Mouse (Mus musculus) megakaryocyte, embryonic 14.5 days (primary cell): Measurements from ENCODE around the gene Rspry1. TPM values are rescaled to one million over a fixed set of nuclear protein-coding genes. Genes with fewer than 3 reads are reported as not detected.

Experiments used
- H3K27me3 ChIP-seq: replicated peaks from 2 replicates; pipeline ENCODE3; 2012; ENCODE audit warnings: inconsistent platforms
- H3K36me3 ChIP-seq: replicated peaks from 2 replicates; pipeline ENCODE3; 2012; ENCODE audit warnings: low read length, inconsistent platforms, mixed read lengths
- H3K4me1 ChIP-seq: 2 replicates; pipeline ENCODE4 v1.6.1; 2012; ENCODE audit warnings: inconsistent platforms
- H3K4me3 ChIP-seq: replicated peaks from 2 replicates; pipeline ENCODE3; 2012; ENCODE audit warnings: moderate library complexity, mild to moderate bottlenecking, inconsistent platforms
- H3K9me3 ChIP-seq: 2 replicates; pipeline ENCODE4 v1.6.1; 2012; ENCODE audit warnings: inconsistent platforms
- FLI1 ChIP-seq: IDR thresholded peaks from 2 replicates; pipeline ENCODE4 v1.6.1; 2012; ENCODE audit warnings: low read length, inconsistent platforms, mixed read lengths
- GATA1 ChIP-seq: IDR thresholded peaks from 3 replicates; pipeline ENCODE4 v1.6.1; 2012; ENCODE audit warnings: mixed read lengths, low read length, inconsistent platforms, borderline replicate concordance
- polyA plus RNA-seq: library from polyadenylated mRNA; stranded (reverse); fragments of >175 nt; gene quantifications from 2 replicates; pipeline ENCODE4 v1.2.3, GENCODE M21; 2012; ENCODE audit warnings: low replicate concordance; ENCODE audit not compliant: insufficient read depth

The Rspry1 gene
- polyA plus RNA-seq, 1 experiment = 3.4 TPM

DNA sequence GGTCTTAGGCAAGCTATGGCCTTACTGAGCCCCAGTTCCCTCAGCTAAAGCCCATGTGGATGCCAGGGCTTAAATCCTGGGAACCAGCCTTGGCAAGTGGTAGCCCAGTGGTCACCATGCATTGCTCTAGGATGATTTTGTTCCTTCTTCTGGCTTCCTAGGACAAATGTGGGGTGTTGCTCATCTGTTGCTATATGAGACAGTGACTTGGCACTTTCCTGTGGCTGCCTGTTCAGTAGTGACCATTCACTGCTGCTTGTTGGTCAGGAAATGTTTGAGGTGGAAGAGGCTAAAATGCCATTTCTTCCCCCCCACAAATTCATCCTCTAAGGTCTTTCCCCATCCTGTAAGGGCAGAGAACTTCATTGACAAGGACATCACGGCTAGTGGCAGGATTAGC, 32.3 kb upstream of the Rspry1 start:
- Histone ChIP-seq H3K36me3 (peaks cover 28% of the 10 kb centered on the region), H3K27me3 (peaks cover 27% of the 10 kb centered on the region), H3K9me3 (no peaks in the 10 kb centered on the region), H3K4me1 (peaks cover 86% of the 10 kb centered on the region), H3K4me3 (peak overlapping the region; percentile 12)
- TF ChIP-seq GATA1 (no peak), FLI1 (no peak)

DNA sequence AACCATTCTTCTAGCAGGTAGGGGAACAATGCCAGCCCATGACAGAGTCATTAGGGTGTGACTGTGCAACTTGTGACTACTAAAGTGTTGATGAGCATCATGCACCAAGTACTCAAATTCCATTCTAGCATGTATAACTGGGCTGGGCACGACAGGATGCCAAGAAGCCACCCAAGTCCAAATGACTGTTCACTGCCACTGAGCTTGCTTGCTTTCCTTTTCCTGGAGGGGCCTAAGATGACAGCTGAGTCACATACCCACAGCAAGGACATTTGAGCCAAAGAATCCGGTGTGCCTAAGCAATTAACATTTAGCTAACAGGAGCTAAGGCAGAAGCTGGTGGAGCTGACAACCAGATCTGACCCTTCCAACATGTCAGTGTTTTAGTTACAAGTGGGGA, 29.8 kb upstream of the Rspry1 start:
- H3K27me3 ChIP-seq = peaks cover 8% of the 10 kb centered on the region
- H3K9me3 ChIP-seq = no peaks in the 10 kb centered on the region
- H3K4me1 ChIP-seq = peaks cover 77% of the 10 kb centered on the region
- TF ChIP-seq FLI1 (no peak), GATA1 (no peak)
- H3K36me3 ChIP-seq = peaks cover 53% of the 10 kb centered on the region
- peak overlapping the region; percentile 4 for H3K4me3 ChIP-seq

DNA sequence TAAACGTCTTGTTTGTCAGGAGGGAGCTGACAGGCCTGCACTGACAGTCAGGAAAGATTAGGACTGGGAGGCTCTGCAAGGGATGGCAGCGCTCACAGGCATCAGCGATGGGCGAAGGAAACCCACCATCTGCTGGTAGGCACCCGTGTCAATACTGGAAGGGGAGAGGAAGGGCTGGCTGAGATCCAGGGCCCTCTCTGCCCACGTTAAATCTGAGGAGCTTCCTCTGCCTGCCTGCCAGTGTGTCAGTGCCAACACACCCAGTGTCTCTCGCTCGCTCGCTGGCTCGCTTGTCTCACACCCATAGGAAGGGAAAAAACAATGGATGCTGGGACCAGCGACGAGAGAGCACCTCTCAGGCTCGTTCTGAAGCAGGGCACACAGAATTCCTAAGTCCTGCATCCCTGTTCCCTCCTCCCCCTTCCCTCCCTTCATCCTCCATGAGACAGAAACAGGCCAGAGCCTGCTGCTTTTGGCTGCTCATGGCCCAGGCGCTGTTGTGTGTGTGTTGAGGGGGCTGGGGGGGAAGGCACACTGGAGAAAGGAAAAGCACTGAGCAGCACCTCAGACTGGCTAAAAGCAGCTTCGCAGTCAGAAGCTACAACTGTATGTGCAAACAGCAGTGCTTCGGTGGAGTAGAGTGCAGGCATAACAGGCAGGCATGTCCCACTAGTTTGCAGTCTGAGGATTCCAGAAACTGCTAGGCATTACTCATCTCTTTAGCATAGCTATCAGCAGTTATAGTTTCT, 27.4 kb upstream of the Rspry1 start:
- Histone ChIP-seq H3K9me3 (no peaks in the 10 kb centered on the region), H3K4me1 (peaks cover 52% of the 10 kb centered on the region), H3K27me3 (no peaks in the 10 kb centered on the region), H3K36me3 (peaks cover 77% of the 10 kb centered on the region), H3K4me3 (no peak overlapping the region)
- no peak for TF ChIP-seq FLI1
- no peak for TF ChIP-seq GATA1

DNA sequence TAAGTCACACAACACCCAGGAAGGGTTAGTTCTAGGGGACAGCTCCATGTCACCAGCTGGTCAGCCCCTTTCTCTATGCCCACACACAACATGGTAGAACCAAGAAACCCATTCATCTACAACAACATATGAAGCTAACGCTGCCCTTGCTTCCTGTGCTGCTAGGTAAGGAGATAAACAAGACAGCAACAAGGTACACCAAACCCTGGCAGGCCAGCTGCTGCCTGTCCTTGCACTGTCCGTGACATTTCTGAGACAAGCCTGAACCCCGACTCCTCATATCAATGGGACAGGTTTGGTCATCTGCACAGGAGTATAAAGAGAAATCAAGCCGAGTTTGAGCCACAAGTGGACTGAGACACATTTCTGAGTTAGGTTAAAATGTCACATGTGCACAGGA, 26.6 kb upstream of the Rspry1 start:
- Histone ChIP-seq H3K4me1 (peaks cover 44% of the 10 kb centered on the region), H3K4me3 (no peak overlapping the region), H3K9me3 (no peaks in the 10 kb centered on the region), H3K36me3 (peaks cover 85% of the 10 kb centered on the region), H3K27me3 (no peaks in the 10 kb centered on the region)
- TF ChIP-seq FLI1 (no peak), GATA1 (no peak)

DNA sequence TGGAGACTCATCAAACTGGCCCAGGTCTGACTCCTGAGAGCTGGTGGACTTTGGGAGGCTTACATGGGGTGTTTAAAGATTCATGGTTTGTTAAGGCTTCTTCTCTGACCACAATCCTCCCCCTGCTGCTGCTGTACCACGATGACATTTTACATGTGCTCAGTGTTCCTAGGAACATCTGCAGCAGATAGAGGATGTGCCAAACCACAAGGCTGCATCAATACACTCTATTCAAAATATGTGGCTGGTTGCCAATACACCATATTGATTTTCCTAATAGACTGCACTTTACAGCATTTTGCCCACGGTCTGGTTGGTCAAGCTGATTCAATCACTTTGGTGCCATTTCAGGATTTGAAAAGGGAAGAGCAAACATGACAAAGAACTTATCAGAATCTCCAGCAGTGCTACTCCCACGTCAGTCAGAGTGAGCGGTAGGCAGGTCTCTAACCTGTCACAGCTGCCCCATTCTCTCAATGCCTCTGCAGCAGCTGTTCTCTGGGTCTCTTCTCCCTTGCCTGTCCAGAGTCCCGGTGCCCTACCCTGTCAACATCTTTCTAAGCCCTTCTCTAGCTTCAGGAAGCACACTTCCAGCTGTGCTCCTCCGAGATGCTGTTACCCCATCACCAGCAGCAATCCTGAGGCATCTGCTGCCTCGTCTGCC, 19.8 kb upstream of the Rspry1 start:
- H3K9me3 ChIP-seq = no peaks in the 10 kb centered on the region
- no peak for TF ChIP-seq FLI1
- TF ChIP-seq GATA1 = no peak
- peaks cover 99% of the 10 kb centered on the region for H3K36me3 ChIP-seq
- H3K4me1 ChIP-seq = peaks cover 18% of the 10 kb centered on the region
- no peaks in the 10 kb centered on the region for H3K27me3 ChIP-seq
- no peak overlapping the region for H3K4me3 ChIP-seq

DNA sequence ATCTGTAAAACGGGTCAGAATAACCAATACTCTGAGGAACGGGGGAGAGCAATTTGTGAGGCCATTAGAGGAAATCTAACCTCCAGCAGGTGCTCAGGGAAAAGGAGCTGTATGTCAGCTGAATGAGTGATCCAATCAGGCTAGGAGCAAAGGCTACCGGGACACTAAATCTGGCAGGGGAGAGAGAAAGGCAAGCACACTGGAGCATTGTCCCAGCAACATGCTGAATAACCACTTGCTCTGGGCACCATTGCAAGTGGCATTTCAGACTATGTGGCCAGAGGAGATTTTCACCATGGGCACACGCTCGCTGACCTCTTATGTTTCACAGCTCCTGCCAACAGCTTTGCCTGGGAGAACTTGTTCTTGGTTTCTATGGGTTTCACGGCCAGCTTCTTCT, 19.2 kb upstream of the Rspry1 start:
- no peak for TF ChIP-seq GATA1
- TF ChIP-seq FLI1 = no peak
- H3K36me3 ChIP-seq = peaks cover 99% of the 10 kb centered on the region
- peaks cover 18% of the 10 kb centered on the region for H3K4me1 ChIP-seq
- H3K9me3 ChIP-seq = no peaks in the 10 kb centered on the region
- no peaks in the 10 kb centered on the region for H3K27me3 ChIP-seq
- H3K4me3 ChIP-seq = no peak overlapping the region

DNA sequence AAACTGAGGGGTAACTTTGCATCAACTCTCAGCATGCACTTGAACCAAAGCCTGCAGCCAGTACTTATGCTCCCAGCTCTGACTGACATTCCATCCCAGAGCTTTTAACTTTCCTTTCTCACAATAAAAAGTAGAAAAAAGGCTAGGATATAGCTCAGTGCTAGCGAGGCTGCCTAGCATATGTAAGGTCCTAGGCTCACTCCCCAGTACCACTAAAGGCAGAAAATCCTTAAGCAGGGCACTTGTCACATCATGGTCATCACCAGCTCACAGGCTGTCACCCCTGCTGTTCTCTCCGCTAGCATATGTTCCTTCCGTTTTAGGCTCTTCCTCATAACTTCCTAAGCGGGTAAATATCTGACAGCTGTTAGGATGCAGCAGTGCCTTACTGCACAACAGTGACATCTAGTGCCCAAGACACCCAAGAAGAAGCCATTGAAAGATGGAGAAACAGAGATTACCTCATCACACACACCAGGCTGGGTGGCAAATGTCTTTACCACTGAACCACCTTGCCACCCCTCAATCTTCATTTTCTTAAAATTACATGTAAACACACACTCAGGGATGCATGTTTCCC, 17.4 kb upstream of the Rspry1 start:
- Histone ChIP-seq H3K27me3 (no peaks in the 10 kb centered on the region), H3K4me3 (no peak overlapping the region), H3K4me1 (peaks cover 18% of the 10 kb centered on the region), H3K9me3 (no peaks in the 10 kb centered on the region), H3K36me3 (peaks cover 99% of the 10 kb centered on the region)
- TF ChIP-seq FLI1 (no peak), GATA1 (no peak)

DNA sequence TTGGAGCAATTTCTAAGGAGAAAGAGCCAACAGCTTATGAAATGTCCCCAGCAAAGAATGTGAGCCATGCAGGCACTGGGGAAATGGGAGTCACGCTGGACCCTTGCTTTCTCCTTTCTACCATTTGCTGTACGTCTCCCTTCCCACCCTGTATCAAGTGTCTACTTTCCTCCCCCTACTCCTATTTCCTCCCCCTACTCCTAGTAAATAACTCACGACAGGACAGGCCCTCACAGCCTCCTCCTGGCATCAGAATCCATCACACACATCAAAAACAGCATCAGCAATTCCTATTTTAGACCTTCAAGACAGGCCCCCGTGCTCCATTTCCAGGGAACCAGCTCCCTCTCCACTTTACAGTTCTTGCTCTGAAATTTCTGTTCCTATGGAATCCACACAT, 10.0 kb upstream of the Rspry1 start:
- H3K36me3 ChIP-seq = peaks cover 59% of the 10 kb centered on the region
- H3K9me3 ChIP-seq = no peaks in the 10 kb centered on the region
- no peak for TF ChIP-seq GATA1
- TF ChIP-seq FLI1 = no peak
- H3K4me1 ChIP-seq = peaks cover 37% of the 10 kb centered on the region
- no peaks in the 10 kb centered on the region for H3K27me3 ChIP-seq
- no peak overlapping the region for H3K4me3 ChIP-seq

DNA sequence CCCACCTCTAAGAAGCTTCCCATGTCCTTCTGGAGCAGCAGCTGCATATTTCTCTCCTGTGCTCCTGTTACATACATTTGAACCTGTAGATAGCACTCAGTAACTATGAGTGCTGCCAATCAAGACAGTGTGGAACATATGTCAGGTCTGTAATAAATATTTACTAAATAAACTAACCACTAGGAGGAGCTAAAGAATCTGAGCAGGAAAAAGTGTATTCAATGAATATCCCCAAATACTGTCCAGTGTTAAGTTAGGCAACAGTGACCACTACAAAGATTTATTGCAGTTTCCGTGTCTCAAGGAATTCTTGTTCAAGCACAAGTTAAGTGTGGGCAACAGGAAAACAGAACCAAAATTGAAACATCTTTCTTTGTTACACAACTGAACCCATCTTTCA, 7.5 kb upstream of the Rspry1 start:
- Histone ChIP-seq H3K36me3 (peaks cover 42% of the 10 kb centered on the region), H3K4me1 (peaks cover 51% of the 10 kb centered on the region), H3K4me3 (no peak overlapping the region), H3K9me3 (no peaks in the 10 kb centered on the region), H3K27me3 (no peaks in the 10 kb centered on the region)
- TF ChIP-seq FLI1 (no peak), GATA1 (no peak)

DNA sequence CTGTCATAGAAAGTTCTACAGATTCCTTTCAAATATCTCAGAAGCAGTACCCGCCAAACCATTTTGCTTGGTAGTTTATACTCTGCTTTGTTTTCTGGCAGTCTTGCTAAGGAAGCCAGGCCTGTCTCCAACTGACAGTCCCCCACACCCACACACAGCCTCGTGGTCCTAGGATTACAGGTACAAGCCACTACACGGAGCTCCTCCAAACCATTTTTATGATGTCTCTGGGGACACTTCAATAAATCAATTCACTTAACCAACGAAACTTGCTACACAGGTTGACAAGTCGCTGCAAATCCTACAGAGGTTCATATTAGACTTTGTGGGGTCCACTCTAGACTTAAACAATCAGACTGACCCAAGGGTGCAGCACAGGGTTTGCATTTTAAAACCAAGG, 1.3 kb upstream of the Rspry1 start:
- peaks cover 18% of the 10 kb centered on the region for H3K36me3 ChIP-seq
- H3K4me3 ChIP-seq = peak overlapping the region; percentile 100
- H3K9me3 ChIP-seq = no peaks in the 10 kb centered on the region
- no peaks in the 10 kb centered on the region for H3K27me3 ChIP-seq
- peaks cover 44% of the 10 kb centered on the region for H3K4me1 ChIP-seq
- TF ChIP-seq FLI1 (no peak), GATA1 (no peak)
